Mouse (Mus musculus) C2C12 (cell line): ENCODE results near the gene Sephs1.

Source experiments
- CTCF ChIP-seq: IDR thresholded peaks from one replicate; pipeline ENCODE4 v1.5.1; 2011; ENCODE audit not compliant: control insufficient read depth, insufficient read depth, insufficient read length
- MAX ChIP-seq: IDR thresholded peaks from one replicate; pipeline ENCODE4 v1.6.1; 2011; ENCODE audit warnings: mild to moderate bottlenecking, control low read depth
- MYOD1 ChIP-seq: IDR thresholded peaks from one replicate; pipeline ENCODE4 v1.6.1; 2011; ENCODE audit warnings: low read depth; ENCODE audit not compliant: control insufficient read depth, insufficient read length
- USF1 ChIP-seq: IDR thresholded peaks from one replicate; pipeline ENCODE4 v1.6.1; 2011; ENCODE audit warnings: low read depth, mild to moderate bottlenecking, control low read depth, moderate library complexity

GRCm38 (mm10) chr2:4940861-4941260 is 59.5 kb downstream of the Sephs1 start:
- TF ChIP-seq CTCF, result no peak
- TF ChIP-seq USF1, result no peak
- no peak for TF ChIP-seq MYOD1
- TF ChIP-seq MAX, result no peak
